Mouse (Mus musculus): ENCODE measurements around the gene Syne2.

GRCm38 (mm10) chr12:75826699-75827353 lies 8.9 kb downstream of the Syne2 start:
- no peak for TF ChIP-seq POLR2A (IDR thresholded peaks at IDR 0.05; ENCODE audit: insufficient read depth, low read depth, low read length)
- no peak for TF ChIP-seq CTCF (IDR thresholded peaks at IDR 0.05)

Data from heart, adult 2 months (tissue).